Mouse (Mus musculus) kidney, embryonic 15.5 days (tissue): Measurements from ENCODE around the gene Aqp7. TPM values are rescaled to one million over a fixed set of nuclear protein-coding genes. Genes with fewer than 3 reads are reported as not detected.
"Not testable (repeated sequence)": the region's sequence is repeated elsewhere in the genome, so short reads cannot be mapped to it uniquely, and the experiment has no call there.

Experiments used
- ATAC-seq: fragments of 200-750 bp; cut with Nextera tagmentation; replicated peaks from 2 replicates; pipeline ENCODE4 v1.8.0; 2017; ENCODE audit warnings: moderate TSS enrichment; ENCODE audit not compliant: low FRiP score
- H3K27ac ChIP-seq: fragments of 300-500 bp; sonication (generic); 2 replicates; pipeline ENCODE4 v1.5.1; 2015; ENCODE audit warnings: mild to moderate bottlenecking, inconsistent platforms
- H3K27me3 ChIP-seq: fragments of 300-500 bp; sonication (generic); 2 replicates; pipeline ENCODE4 v1.6.1; 2015; ENCODE audit warnings: inconsistent platforms
- H3K36me3 ChIP-seq: fragments of 300-500 bp; sonication (generic); 2 replicates; pipeline ENCODE4 v1.6.1; 2015; ENCODE audit warnings: inconsistent platforms
- H3K4me1 ChIP-seq: fragments of 300-500 bp; sonication (generic); 2 replicates; pipeline ENCODE4 v1.6.1; 2015; ENCODE audit warnings: inconsistent platforms
- H3K4me2 ChIP-seq: fragments of 300-500 bp; sonication (generic); 2 replicates; pipeline ENCODE4 v1.6.1; 2015; ENCODE audit warnings: moderate library complexity, mild to moderate bottlenecking, inconsistent platforms
- H3K4me3 ChIP-seq: fragments of 300-500 bp; sonication (generic); replicated peaks from 2 replicates; pipeline ENCODE4 v1.5.1; 2015; ENCODE audit warnings: mild to moderate bottlenecking, inconsistent platforms
- H3K9ac ChIP-seq: fragments of 300-500 bp; sonication (generic); 2 replicates; pipeline ENCODE4 v1.6.1; 2015; ENCODE audit warnings: mild to moderate bottlenecking, inconsistent platforms
- H3K9me3 ChIP-seq: fragments of 300-500 bp; sonication (generic); replicated peaks from 2 replicates; pipeline ENCODE4 v1.6.1; 2016; ENCODE audit warnings: inconsistent platforms
- WGBS: fragments of 180-500 bp; shearing (Covaris S2); methylation state at CpG from one replicate; pipeline ENCODE4 v1.1.7; 2015; ENCODE audit warnings: mixed read lengths; 5-methylcytosine and 5-hydroxymethylcytosine counted together
- polyA plus RNA-seq: library from polyadenylated mRNA; unstranded; fragments of >200 nt; fragmentation: Nextera tagmentation; extraction: Ambion mirVana; gene quantifications from 2 replicates; pipeline ENCODE4 v1.2.1, GENCODE M21; 2015

Aqp7 gene
- polyA plus RNA-seq, 1 experiment from 2014 or later: 0.88 TPM

- not testable (repeated sequence) for H3K27ac ChIP-seq, H3K9me3 ChIP-seq
Measured at GRCm38 (mm10) chr4:41082803-41083202, 34.9 kb upstream of the Aqp7 start.

GRCm38 (mm10) chr4:41081733-41082132, 33.8 kb upstream of the Aqp7 start:
- H3K4me3 ChIP-seq: no peak overlapping the region
- no peak overlapping the region for H3K4me2 ChIP-seq
- H3K9me3 ChIP-seq: no peaks in the 10 kb centered on the region
- no peaks in the 10 kb centered on the region for H3K27me3 ChIP-seq
- peaks cover 8% of the 10 kb centered on the region for H3K4me1 ChIP-seq
- no peaks in the 10 kb centered on the region for H3K36me3 ChIP-seq
- no peak overlapping the region for H3K9ac ChIP-seq
- no peak overlapping the region for H3K27ac ChIP-seq
- 85% methylated on average over 5 of the region's 5 CpGs for WGBS
- no peak for ATAC-seq

More at GRCm38 (mm10) chr4:41082803-41083202, 34.9 kb upstream of the Aqp7 start:
- not testable (repeated sequence) for ATAC-seq, H3K4me2 ChIP-seq, H3K9ac ChIP-seq, H3K36me3 ChIP-seq, H3K27me3 ChIP-seq, H3K4me3 ChIP-seq
- H3K4me1 ChIP-seq: peaks cover 13% of the 10 kb centered on the region
- WGBS: 68% methylated on average over 4 of the region's 4 CpGs

GRCm38 (mm10) chr4:41078726-41079125, 30.8 kb upstream of the Aqp7 start:
- ATAC-seq: no peak
- H3K9ac ChIP-seq: no peak overlapping the region
- no peaks in the 10 kb centered on the region for H3K36me3 ChIP-seq
- no peaks in the 10 kb centered on the region for H3K27me3 ChIP-seq
- H3K4me2 ChIP-seq: no peak overlapping the region
- no peaks in the 10 kb centered on the region for H3K9me3 ChIP-seq
- WGBS: 53% methylated on average over 6 of the region's 6 CpGs
- no peak overlapping the region for H3K27ac ChIP-seq
- H3K4me3 ChIP-seq: no peak overlapping the region
- peaks cover 7% of the 10 kb centered on the region; the same call in 1 of the 2 replicates for H3K4me1 ChIP-seq

- Histone ChIP-seq H3K36me3 (no peaks in the 10 kb centered on the region), H3K9ac (no peak overlapping the region), H3K4me3 (no peak overlapping the region), H3K27ac (no peak overlapping the region), H3K27me3 (no peaks in the 10 kb centered on the region), H3K4me1 (peaks cover 7% of the 10 kb centered on the region; the same call in 1 of the 2 replicates), H3K9me3 (no peaks in the 10 kb centered on the region), H3K4me2 (no peak overlapping the region)
- WGBS: 75% methylated on average over 6 of the region's 6 CpGs
- ATAC-seq: no peak
Measured at GRCm38 (mm10) chr4:41074461-41074860, 26.5 kb upstream of the Aqp7 start.

GRCm38 (mm10) chr4:41073008-41073817, 25.3 kb upstream of the Aqp7 start:
- H3K36me3 ChIP-seq: no peaks in the 10 kb centered on the region
- H3K27me3 ChIP-seq: no peaks in the 10 kb centered on the region
- peaks cover 3% of the 10 kb centered on the region; the same call in 1 of the 2 replicates for H3K4me1 ChIP-seq
- 81% methylated on average over 12 of the region's 12 CpGs for WGBS
- no peak overlapping the region for H3K9ac ChIP-seq
- H3K4me3 ChIP-seq: no peak overlapping the region
- no peaks in the 10 kb centered on the region for H3K9me3 ChIP-seq
- no peak overlapping the region for H3K4me2 ChIP-seq
- H3K27ac ChIP-seq: no peak overlapping the region
- ATAC-seq: no peak

- WGBS: 75% methylated on average over 14 of the region's 14 CpGs
- H3K9me3 ChIP-seq: no peaks in the 10 kb centered on the region
- no peak overlapping the region for H3K9ac ChIP-seq
- no peaks in the 10 kb centered on the region for H3K4me1 ChIP-seq
- no peak overlapping the region for H3K27ac ChIP-seq
- H3K27me3 ChIP-seq: no peaks in the 10 kb centered on the region
- ATAC-seq: no peak
- H3K36me3 ChIP-seq: no peaks in the 10 kb centered on the region
- no peak overlapping the region for H3K4me3 ChIP-seq
- H3K4me2 ChIP-seq: no peak overlapping the region
Measured at GRCm38 (mm10) chr4:41071500-41072429, 23.8 kb upstream of the Aqp7 start.

- Histone ChIP-seq H3K9ac (no peak overlapping the region), H3K4me1 (peaks cover 10% of the 10 kb centered on the region), H3K27ac (no peak overlapping the region), H3K36me3 (no peaks in the 10 kb centered on the region), H3K4me2 (no peak overlapping the region), H3K9me3 (no peaks in the 10 kb centered on the region), H3K4me3 (no peak overlapping the region), H3K27me3 (no peaks in the 10 kb centered on the region)
- ATAC-seq: no peak
- whole genome bisulfite sequencing: 89% methylated on average over 4 of the region's 4 CpGs
Measured at GRCm38 (mm10) chr4:41065196-41065595, 17.3 kb upstream of the Aqp7 start.

GRCm38 (mm10) chr4:41063894-41064673, 16.1 kb upstream of the Aqp7 start:
- Histone ChIP-seq H3K36me3 (no peaks in the 10 kb centered on the region), H3K4me1 (peaks cover 10% of the 10 kb centered on the region), H3K4me2 (peak overlapping the region; percentile 39), H3K9ac (no peak overlapping the region), H3K27ac (peak overlapping the region; percentile 71), H3K4me3 (no peak overlapping the region; the same call in 1 of the 2 replicates), H3K27me3 (no peaks in the 10 kb centered on the region), H3K9me3 (no peaks in the 10 kb centered on the region)
- peak; percentile 12; the same call in 1 of the 2 replicates for ATAC-seq
- 20% methylated on average over 16 of the region's 16 CpGs for WGBS

- Histone ChIP-seq H3K9ac (no peak overlapping the region), H3K9me3 (no peaks in the 10 kb centered on the region), H3K36me3 (no peaks in the 10 kb centered on the region), H3K4me1 (peaks cover 11% of the 10 kb centered on the region), H3K4me2 (no peak overlapping the region), H3K27ac (peak overlapping the region; percentile 71), H3K4me3 (no peak overlapping the region), H3K27me3 (no peaks in the 10 kb centered on the region)
- 56% methylated on average over 3 of the region's 3 CpGs for WGBS
- ATAC-seq: peak; percentile 66
Measured at GRCm38 (mm10) chr4:41063351-41063750, 15.4 kb upstream of the Aqp7 start.

GRCm38 (mm10) chr4:41057361-41057760, 9.4 kb upstream of the Aqp7 start:
- Histone ChIP-seq H3K4me3 (no peak overlapping the region), H3K27ac (peak overlapping the region; percentile 81), H3K9me3 (no peaks in the 10 kb centered on the region), H3K27me3 (no peaks in the 10 kb centered on the region), H3K36me3 (no peaks in the 10 kb centered on the region), H3K9ac (no peak overlapping the region), H3K4me2 (no peak overlapping the region), H3K4me1 (peaks cover 31% of the 10 kb centered on the region)
- ATAC-seq: peak; percentile 4; the same call in 1 of the 2 replicates
- WGBS: 51% methylated on average over 9 of the region's 9 CpGs

GRCm38 (mm10) chr4:41056742-41057332, 8.9 kb upstream of the Aqp7 start:
- Histone ChIP-seq H3K9me3 (no peaks in the 10 kb centered on the region), H3K27me3 (no peaks in the 10 kb centered on the region), H3K27ac (peak overlapping the region; percentile 81), H3K4me2 (no peak overlapping the region), H3K4me1 (peaks cover 31% of the 10 kb centered on the region), H3K4me3 (no peak overlapping the region), H3K36me3 (no peaks in the 10 kb centered on the region), H3K9ac (no peak overlapping the region)
- WGBS: 42% methylated on average over 7 of the region's 7 CpGs
- ATAC-seq: peak; percentile 76
